Mouse (Mus musculus) myocyte (in vitro differentiated cells): ENCODE data around the gene Stum.

Source experiments
- CEBPB ChIP-seq: IDR thresholded peaks from 2 replicates; pipeline ENCODE4 v1.6.1; 2011; ENCODE audit warnings: mild to moderate bottlenecking, moderate library complexity; ENCODE audit not compliant: poor library complexity, insufficient read depth, severe bottlenecking
- E2F4 ChIP-seq: IDR thresholded peaks from one replicate; pipeline ENCODE4 v1.6.1; 2011; ENCODE audit warnings: mild to moderate bottlenecking, control low read depth, moderate library complexity; ENCODE audit not compliant: insufficient read depth
- MAX ChIP-seq: IDR thresholded peaks from one replicate; pipeline ENCODE4 v1.6.1; 2011; ENCODE audit warnings: low read depth, mild to moderate bottlenecking, control low read depth
- MYOD1 ChIP-seq, 3 experiments: IDR thresholded peaks; one replicate each; pipeline ENCODE4 v1.6.1; 2011; ENCODE audit warnings: control low read depth in 2 of 3, low read depth in 2 of 3, mild to moderate bottlenecking in 2 of 3, moderate library complexity in 1 of 3; ENCODE audit not compliant: insufficient read length in 2 of 3, control insufficient read depth in 1 of 3
- MYOG ChIP-seq, 3 experiments: IDR thresholded peaks; one replicate each; pipeline ENCODE4 v1.6.1; 2011; ENCODE audit warnings: control low read depth in 2 of 3, low read depth in 2 of 3, mild to moderate bottlenecking in 2 of 3; ENCODE audit not compliant: insufficient read length in 2 of 3, control insufficient read depth in 1 of 3, insufficient read depth in 1 of 3
- POLR2A ChIP-seq: IDR thresholded peaks from one replicate; pipeline ENCODE4 v1.6.1; 2011; ENCODE audit warnings: low read depth, mild to moderate bottlenecking, control low read depth, moderate library complexity; ENCODE audit not compliant: insufficient read length
- POLR2AphosphoS2 ChIP-seq: IDR thresholded peaks from one replicate; pipeline ENCODE4 v1.6.1; 2011; ENCODE audit warnings: low read depth, control low read depth; ENCODE audit not compliant: insufficient read length
- REST ChIP-seq: IDR thresholded peaks from one replicate; pipeline ENCODE4 v1.6.1; 2011; ENCODE audit warnings: mild to moderate bottlenecking, control low read depth, moderate library complexity; ENCODE audit not compliant: insufficient read depth, insufficient read length
- SRF ChIP-seq: IDR thresholded peaks from one replicate; pipeline ENCODE4 v1.6.1; 2011; ENCODE audit warnings: low read depth; ENCODE audit not compliant: control insufficient read depth, insufficient read length
- TCF12 ChIP-seq: IDR thresholded peaks from one replicate; pipeline ENCODE4 v1.6.1; 2011; ENCODE audit warnings: mild to moderate bottlenecking, control low read depth; ENCODE audit not compliant: poor library complexity, insufficient read depth, severe bottlenecking
- USF1 ChIP-seq: IDR thresholded peaks from one replicate; pipeline ENCODE4 v1.6.1; 2011; ENCODE audit warnings: low read depth, mild to moderate bottlenecking, control low read depth, moderate library complexity

DNA sequence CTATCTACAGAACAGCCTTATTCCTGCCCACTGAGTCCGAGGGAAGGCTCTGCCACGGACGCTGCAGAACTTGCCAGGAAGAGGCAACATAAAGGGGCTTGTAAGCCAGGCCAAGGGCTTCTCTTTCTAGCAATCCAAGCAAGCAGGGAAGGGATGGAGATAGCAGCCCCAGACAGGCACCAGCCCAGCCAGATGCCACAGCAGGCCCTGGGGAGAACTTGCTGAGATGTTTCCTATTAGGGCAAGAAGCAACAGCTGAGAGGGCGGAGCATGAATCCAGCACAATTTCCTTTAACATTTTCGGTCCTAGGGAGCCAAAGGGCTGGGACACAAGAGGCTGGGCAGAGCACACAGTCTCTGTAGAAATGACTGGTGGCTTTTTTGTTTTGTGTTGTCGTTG is 25.0 kb downstream of the Stum start:
- TF ChIP-seq POLR2A (no peak), POLR2AphosphoS2 (no peak), CEBPB (no peak), TCF12 (peak; percentile 17), SRF (peak; percentile 91), MYOD1 (IDR thresholded peaks at IDR 0.05; ENCODE audit: control insufficient read depth in 1 of 3, insufficient read length in 2 of 3, low read depth in 2 of 3) (peak in 2 of 3 experiments; percentile 41 to 43), E2F4 (no peak), USF1 (no peak), MYOG (IDR thresholded peaks at IDR 0.05; ENCODE audit: control insufficient read depth in 1 of 3, insufficient read depth in 1 of 3, insufficient read length in 2 of 3, low read depth in 2 of 3) (peak in 2 of 3 experiments; percentile 19 to 71), MAX (no peak), REST (no peak)
